Mouse (Mus musculus): ENCODE data around the gene Zfp398.

Gene Zfp398

GRCm38 (mm10) chr6:47904361-47904760 lies 68.9 kb downstream of the Zfp398 start:
- no peak for DNase-seq (ENCODE audit: low read depth)

GRCm38 (mm10) chr6:47904917-47905695 lies 69.6 kb downstream of the Zfp398 start:
- DNase-seq (ENCODE audit: low read depth), result peak; percentile 27

GRCm38 (mm10) chr6:47906326-47906725 lies 70.9 kb downstream of the Zfp398 start:
- DNase-seq (ENCODE audit: low read depth), result no peak

- no peak for DNase-seq (ENCODE audit: low read depth)
These were observed 73.5 kb downstream of the Zfp398 start for GRCm38 (mm10) chr6:47909007-47909406.

GRCm38 (mm10) chr6:47911650-47912049 lies 76.2 kb downstream of the Zfp398 start:
- no peak for DNase-seq (ENCODE audit: low read depth)

- DNase-seq (ENCODE audit: low read depth), result no peak
These were observed 77.5 kb downstream of the Zfp398 start for GRCm38 (mm10) chr6:47912991-47913390.

GRCm38 (mm10) chr6:47917051-47917450 lies 81.6 kb downstream of the Zfp398 start:
- DNase-seq (ENCODE audit: low read depth), result no peak

- no peak for DNase-seq (ENCODE audit: low read depth)
These were observed 83.4 kb downstream of the Zfp398 start for GRCm38 (mm10) chr6:47918768-47919274.

GRCm38 (mm10) chr6:47919646-47920446 lies 84.4 kb downstream of the Zfp398 start:
- DNase-seq (ENCODE audit: low read depth), result no peak

GRCm38 (mm10) chr6:47920447-47921340 lies 85.2 kb downstream of the Zfp398 start, which contains the start of gene Zfp212:
Gene Zfp212, plus strand, starts transcription at chr6:47920476.
- DNase-seq (ENCODE audit: low read depth), result peak; percentile 95
